Mouse (Mus musculus) forelimb bud, embryonic 11.5 days (tissue): ENCODE data around the gene Vmn1r121.
"Not testable (repeated sequence)": the region's sequence is repeated elsewhere in the genome, so short reads cannot be mapped to it uniquely, and the experiment has no call there.

Experiments used
- DNase-seq: peaks from one replicate; pipeline ENCODE4 v3.0.0-alpha.2; 2012; ENCODE audit warnings: low read depth, low spot score

Vmn1r121 gene

DNA sequence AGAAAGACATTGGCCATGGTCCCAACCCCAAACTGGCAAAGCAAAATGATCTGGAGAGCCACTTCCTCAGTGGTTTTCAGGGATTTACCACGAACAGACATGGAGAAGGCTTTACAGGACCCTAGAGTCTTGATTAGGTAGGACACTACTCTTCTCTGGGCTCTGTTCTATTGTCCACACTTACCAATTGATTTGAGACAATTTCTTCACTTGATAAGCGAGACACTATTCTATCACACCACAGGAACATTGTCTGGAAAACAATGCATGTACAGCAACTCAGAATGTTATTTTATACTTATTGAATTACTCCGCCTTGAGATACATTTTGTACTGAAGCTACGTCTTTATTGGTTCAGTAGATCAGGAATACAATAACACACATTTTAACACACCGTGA lies at the start of gene Vmn1r121:
Gene Vmn1r121 (minus strand): TSS at position 101 of the 400 bp plus-strand sequence.
- DNase-seq: not testable (repeated sequence)

DNA sequence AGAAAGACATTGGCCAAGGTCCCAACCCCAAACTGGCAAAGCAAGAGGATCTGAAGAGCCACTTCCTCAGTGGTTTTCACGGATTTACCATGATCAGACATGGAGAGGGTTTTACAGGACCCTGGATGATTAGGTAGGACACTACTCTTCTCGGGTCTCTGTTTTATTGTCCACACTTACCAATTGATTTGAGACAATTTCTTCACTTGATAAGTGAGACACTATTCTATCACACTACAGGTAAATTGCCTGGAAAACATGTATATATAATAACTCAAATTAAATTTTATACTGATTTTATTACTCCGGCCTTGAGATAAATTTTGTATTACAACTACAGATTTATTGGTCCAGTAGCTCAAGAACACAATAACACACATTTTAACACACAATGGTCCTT lies 35.7 kb upstream of the Vmn1r121 start, which contains the start of gene Vmn1r122:
Gene Vmn1r122 (minus strand): TSS at position 101 of the 400 bp plus-strand sequence.
- DNase-seq: not testable (repeated sequence)

DNA sequence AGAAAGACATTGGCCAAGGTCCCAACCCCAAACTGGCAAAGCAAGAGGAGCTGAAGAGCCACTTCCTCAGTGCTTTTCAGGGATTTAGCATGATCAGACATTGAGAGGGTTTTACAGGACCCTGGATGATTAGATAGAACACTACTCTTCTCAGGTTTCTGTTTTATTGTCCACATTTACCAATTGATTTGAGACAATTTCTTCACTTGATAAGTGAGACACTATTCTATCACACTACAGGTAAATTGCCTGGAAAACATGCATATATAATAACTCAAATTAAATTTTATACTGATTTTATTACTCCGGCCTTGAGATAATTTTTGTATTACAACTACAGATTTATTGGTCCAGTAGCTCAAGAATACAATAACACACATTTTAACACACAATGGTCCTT lies 44.6 kb downstream of the Vmn1r121 start, which contains the start of gene Vmn1r120:
Gene Vmn1r120 (minus strand): TSS at position 101 of the 400 bp plus-strand sequence.
- DNase-seq: not testable (repeated sequence)
